Mouse (Mus musculus) olfactory bulb, adult 2 months (tissue): ENCODE measurements at regions not wholly inside any gene's neighbourhood (a gene's known extent, or its start where the extent isn't known, plus 50 kb on each side); places are given as distances from the start of the nearest gene placed in this dataset.

ENCODE experiments used
- CTCF ChIP-seq: fragments of 200-500 bp; IDR thresholded peaks from 2 replicates; pipeline ENCODE4 v1.5.1; 2012; ENCODE audit warnings: low read depth, mild to moderate bottlenecking, low read length, moderate library complexity; ENCODE audit not compliant: insufficient read depth
- POLR2A ChIP-seq: fragments of 200-500 bp; IDR thresholded peaks from 2 replicates; pipeline ENCODE4 v1.6.1; 2012; ENCODE audit warnings: mild to moderate bottlenecking, low read depth, low read length, moderate library complexity; ENCODE audit not compliant: insufficient read depth

- no peak for TF ChIP-seq POLR2A
- no peak for TF ChIP-seq CTCF
Measured at GRCm38 (mm10) chr15:61158041-61158545, 235.3 kb upstream of the A1bg start.
